Mouse (Mus musculus) limb, embryonic 13.5 days (tissue): ENCODE results near the gene Kcna10. TPM values are rescaled to one million over a fixed set of nuclear protein-coding genes. Genes with fewer than 3 reads are reported as not detected.

Experiments
- ATAC-seq: fragments of 200-750 bp; cut with Nextera tagmentation; 2 replicates; pipeline ENCODE4 v1.8.0; 2017; ENCODE audit warnings: low read depth, moderate number of reproducible peaks, moderate TSS enrichment; ENCODE audit not compliant: low FRiP score
- H3K27ac ChIP-seq: fragments of 300-500 bp; sonication (generic); 2 replicates; pipeline ENCODE4 v1.5.1; 2015; ENCODE audit warnings: inconsistent platforms, mild to moderate bottlenecking, moderate library complexity
- H3K27me3 ChIP-seq: fragments of 300-500 bp; sonication (generic); 2 replicates; pipeline ENCODE4 v1.6.1; 2015; ENCODE audit warnings: mild to moderate bottlenecking, inconsistent platforms
- H3K36me3 ChIP-seq: fragments of 300-500 bp; sonication (generic); 2 replicates; pipeline ENCODE4 v1.6.1; 2015; ENCODE audit warnings: inconsistent platforms, mild to moderate bottlenecking, moderate library complexity
- H3K4me1 ChIP-seq: fragments of 300-500 bp; sonication (generic); 2 replicates; pipeline ENCODE4 v1.6.1; 2015; ENCODE audit warnings: inconsistent platforms
- H3K4me2 ChIP-seq: fragments of 300-500 bp; sonication (generic); replicated peaks from 2 replicates; pipeline ENCODE4 v1.6.1; 2015; ENCODE audit warnings: inconsistent platforms, mild to moderate bottlenecking, moderate library complexity
- H3K4me3 ChIP-seq: fragments of 300-500 bp; sonication (generic); 2 replicates; pipeline ENCODE4 v1.5.1; 2015; ENCODE audit warnings: moderate library complexity, mild to moderate bottlenecking, inconsistent platforms
- H3K9ac ChIP-seq: fragments of 300-500 bp; sonication (generic); 2 replicates; pipeline ENCODE4 v1.6.1; 2015; ENCODE audit warnings: mild to moderate bottlenecking, inconsistent platforms
- H3K9me3 ChIP-seq: fragments of 300-500 bp; sonication (generic); 2 replicates; pipeline ENCODE4 v1.6.1; 2016; ENCODE audit warnings: inconsistent platforms
- WGBS: fragments of 180-500 bp; shearing (Covaris S2); methylation state at CpG from one replicate; pipeline ENCODE4 v1.1.7; 2015; 5-methylcytosine and 5-hydroxymethylcytosine counted together
- polyA plus RNA-seq: library from polyadenylated mRNA; unstranded; fragments of >200 nt; fragmentation: Nextera tagmentation; extraction: Ambion mirVana; gene quantifications from 2 replicates; pipeline ENCODE4 v1.2.1, GENCODE M21; 2015

The Kcna10 gene
- polyA plus RNA-seq, 1 experiment from 2014 or later = not detected

DNA sequence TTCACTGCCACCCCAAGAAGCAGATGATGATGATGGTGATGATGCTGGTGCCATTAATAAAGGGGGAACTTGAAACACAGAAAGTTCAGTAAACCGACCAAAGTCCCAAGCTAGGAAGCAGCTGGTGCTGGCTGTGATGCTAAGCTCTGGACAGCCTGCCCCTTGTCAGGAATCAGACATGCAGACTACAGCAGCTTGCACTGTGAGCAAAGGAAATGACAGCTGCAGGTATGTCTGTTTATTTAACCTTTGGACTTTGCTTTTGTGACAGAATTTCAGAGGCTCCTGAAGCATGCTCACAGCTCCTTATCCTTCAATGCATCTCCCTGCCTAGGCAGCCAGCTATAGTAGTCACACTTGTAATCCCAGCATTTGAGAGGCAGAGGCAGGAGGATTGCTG, 47.7 kb downstream of the Kcna10 start, which contains the start of gene A630076J17Rik:
A630076J17Rik (plus strand) TSS at position 88 of the 400 bp plus-strand sequence.
- Histone ChIP-seq H3K4me3 (no peak within 1 kb of the TSS), H3K4me2 (no peak within 1 kb of the TSS), H3K9ac (0 out of 2 replicates have a peak within 1 kb of the TSS, but pooled peaks have one; percentile 13), H3K4me1 (0 out of 2 replicates have a peak, but pooled peaks cover 5% of the 10 kb centered on the region), H3K36me3 (no peaks in the 10 kb centered on the region), H3K27ac (no peak within 1 kb of the TSS), H3K9me3 (no peaks in the 10 kb centered on the region), H3K27me3 (no peaks in the 10 kb centered on the region; the same call in 1 of the 2 replicates)
- no peak for ATAC-seq
- 43% methylated on average over 1 of the region's 1 CpGs for WGBS

DNA sequence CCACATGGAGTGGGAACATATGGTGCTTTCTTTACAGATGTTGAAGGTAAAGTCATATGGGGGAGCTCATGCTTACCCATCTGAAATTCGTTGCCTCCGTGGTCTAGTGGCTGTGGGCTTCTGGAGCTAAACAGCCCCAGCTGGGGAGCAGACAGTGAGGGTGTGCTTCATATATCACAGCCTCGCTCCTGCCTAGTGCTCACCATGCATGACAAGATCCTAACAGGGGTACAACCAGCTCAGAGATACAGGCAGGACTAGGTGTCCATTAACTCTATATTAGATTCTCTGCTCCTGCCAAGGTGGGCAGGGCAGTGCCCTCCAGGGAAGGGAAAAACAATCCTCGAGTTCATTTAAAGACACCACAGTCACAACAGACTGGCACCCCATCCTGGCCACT, 48.3 kb downstream of the Kcna10 start:
- Histone ChIP-seq H3K27me3 (no peaks in the 10 kb centered on the region; the same call in 1 of the 2 replicates), H3K4me2 (no peak overlapping the region), H3K4me1 (0 out of 2 replicates have a peak, but pooled peaks cover 5% of the 10 kb centered on the region), H3K4me3 (no peak overlapping the region), H3K36me3 (no peaks in the 10 kb centered on the region), H3K27ac (no peak overlapping the region), H3K9ac (no peak overlapping the region), H3K9me3 (no peaks in the 10 kb centered on the region)
- 39% methylated on average over 4 of the region's 4 CpGs for WGBS
- ATAC-seq = no peak

DNA sequence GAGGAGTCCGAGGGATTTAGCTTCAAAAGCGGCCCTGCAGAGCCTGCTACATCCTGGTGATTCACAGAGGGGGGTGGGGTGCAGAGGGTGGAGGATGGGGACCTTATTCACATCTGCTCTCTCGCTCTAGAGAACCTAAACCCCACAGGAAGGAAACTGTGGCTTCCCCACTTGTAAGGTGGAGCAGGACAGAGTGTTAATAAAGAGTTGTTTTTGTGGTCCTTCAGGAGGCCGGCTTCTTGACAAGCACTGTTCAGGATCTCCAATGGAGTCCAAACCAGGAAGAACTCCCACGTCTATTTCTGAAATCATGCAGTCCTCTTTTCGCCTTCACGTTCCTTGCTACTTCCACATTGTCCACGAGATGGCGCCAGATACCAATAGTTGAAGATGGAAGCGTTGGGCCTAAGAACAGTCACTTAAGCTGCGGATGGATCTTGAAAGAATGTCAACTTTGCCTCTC, 50.5 kb downstream of the Kcna10 start:
- Histone ChIP-seq H3K27me3 (no peaks in the 10 kb centered on the region; the same call in 1 of the 2 replicates), H3K4me3 (no peak overlapping the region), H3K4me2 (no peak overlapping the region), H3K27ac (no peak overlapping the region), H3K36me3 (no peaks in the 10 kb centered on the region), H3K9me3 (no peaks in the 10 kb centered on the region), H3K9ac (no peak overlapping the region), H3K4me1 (0 out of 2 replicates have a peak, but pooled peaks cover 5% of the 10 kb centered on the region)
- WGBS = 7% methylated on average over 11 of the region's 11 CpGs
- ATAC-seq = peak; percentile 39; the same call in 1 of the 2 replicates

DNA sequence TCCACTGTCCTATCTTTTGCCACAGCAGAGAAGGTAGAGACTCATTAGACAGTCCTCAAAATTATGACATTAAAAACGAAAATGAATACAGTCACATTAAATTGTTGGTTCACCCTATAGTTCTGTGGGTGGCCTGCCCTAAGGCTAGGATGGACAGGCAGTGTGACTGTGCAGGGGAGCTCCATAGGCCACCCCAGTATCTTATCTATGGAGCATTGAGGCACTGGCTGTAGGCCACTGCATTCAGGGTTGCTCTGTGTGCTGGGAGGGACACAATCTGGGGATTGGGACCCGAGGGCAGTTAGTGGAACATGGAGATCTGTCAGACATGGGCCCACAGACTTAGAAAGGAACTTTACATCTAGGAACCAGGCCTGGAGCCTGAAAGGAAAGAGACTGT, 51.1 kb downstream of the Kcna10 start:
- Histone ChIP-seq H3K36me3 (no peaks in the 10 kb centered on the region), H3K9ac (no peak overlapping the region; the same call in 1 of the 2 replicates), H3K4me2 (no peak overlapping the region), H3K4me3 (no peak overlapping the region), H3K9me3 (no peaks in the 10 kb centered on the region), H3K4me1 (0 out of 2 replicates have a peak, but pooled peaks cover 5% of the 10 kb centered on the region), H3K27me3 (no peaks in the 10 kb centered on the region; the same call in 1 of the 2 replicates), H3K27ac (no peak overlapping the region)
- WGBS = 26% methylated on average over 2 of the region's 2 CpGs
- peak; percentile 15; the same call in 1 of the 2 replicates for ATAC-seq

DNA sequence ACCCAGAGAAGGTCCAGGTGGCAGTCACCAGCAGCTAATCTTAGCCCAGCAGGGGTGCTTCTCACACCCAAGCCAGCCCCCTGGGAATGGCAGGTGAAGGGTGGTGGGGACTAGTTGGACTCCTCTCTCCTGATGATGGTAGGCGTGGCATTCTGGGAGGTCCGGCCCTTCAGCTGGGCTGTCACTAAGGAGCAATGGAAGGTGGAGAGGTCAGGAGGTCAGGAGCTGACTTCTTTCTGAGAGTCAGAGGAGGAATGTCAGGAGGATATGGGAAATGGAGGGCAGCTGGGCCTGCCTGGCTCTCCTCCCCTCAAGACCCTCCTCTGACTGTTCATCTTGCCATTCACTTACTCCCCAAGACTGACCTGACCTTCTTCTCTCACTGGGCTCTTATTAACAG, 55.2 kb downstream of the Kcna10 start:
- no peaks in the 10 kb centered on the region for H3K9me3 ChIP-seq
- 39% methylated on average over 2 of the region's 2 CpGs for WGBS
- H3K9ac ChIP-seq = no peak overlapping the region; the same call in 1 of the 2 replicates
- H3K27ac ChIP-seq = no peak overlapping the region
- H3K4me1 ChIP-seq = no peaks in the 10 kb centered on the region
- H3K4me3 ChIP-seq = no peak overlapping the region
- no peak for ATAC-seq
- no peak overlapping the region for H3K4me2 ChIP-seq
- no peaks in the 10 kb centered on the region for H3K27me3 ChIP-seq
- no peaks in the 10 kb centered on the region for H3K36me3 ChIP-seq

DNA sequence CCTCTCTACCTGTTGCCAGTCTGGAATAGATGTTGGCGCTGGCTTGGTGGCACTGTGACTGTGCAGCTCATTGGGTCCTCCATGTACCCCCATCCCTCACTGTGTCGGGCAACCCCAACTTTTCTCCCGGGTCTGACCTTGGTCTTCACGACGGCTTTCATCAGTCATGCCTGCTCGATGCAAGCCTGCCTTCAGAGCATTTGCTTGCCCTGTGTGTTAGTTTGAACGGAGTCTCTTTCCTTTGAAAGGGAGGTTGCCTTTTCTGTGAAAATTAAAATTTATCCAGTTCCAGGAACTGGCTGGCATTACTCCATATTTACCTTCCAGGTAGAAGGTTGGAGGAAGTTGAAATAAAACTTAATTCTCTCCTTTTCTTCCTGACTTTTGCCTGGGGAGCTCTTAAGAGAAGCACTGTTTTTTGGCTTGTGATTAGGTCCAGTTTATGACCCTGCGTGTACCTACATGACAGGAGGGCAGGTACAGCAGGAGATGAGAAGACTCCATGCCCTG, 55.7 kb downstream of the Kcna10 start:
- Histone ChIP-seq H3K9ac (no peak overlapping the region; the same call in 1 of the 2 replicates), H3K9me3 (no peaks in the 10 kb centered on the region), H3K36me3 (no peaks in the 10 kb centered on the region), H3K4me2 (no peak overlapping the region), H3K4me3 (no peak overlapping the region), H3K27me3 (no peaks in the 10 kb centered on the region), H3K27ac (no peak overlapping the region), H3K4me1 (no peaks in the 10 kb centered on the region)
- no peak for ATAC-seq
- WGBS = 82% methylated on average over 8 of the region's 8 CpGs

DNA sequence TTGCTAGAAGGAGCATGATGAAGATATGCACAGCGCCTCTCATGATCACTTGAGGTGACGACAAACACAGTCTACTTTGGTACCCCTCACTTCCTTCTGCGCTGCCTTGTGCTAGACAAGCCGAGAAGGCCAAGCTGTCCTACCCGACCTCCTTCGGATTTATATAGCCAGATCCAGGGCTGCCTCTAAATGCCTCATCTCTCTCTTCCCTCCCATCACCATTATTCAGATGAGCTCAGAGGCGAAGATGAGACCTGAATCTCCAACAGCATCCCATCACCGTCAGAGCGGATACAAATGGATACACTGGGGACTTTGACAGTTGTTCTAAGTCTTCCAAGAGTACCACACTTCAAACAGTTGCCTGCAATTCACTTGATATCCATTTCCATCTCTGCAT, 56.8 kb downstream of the Kcna10 start, which contains the start of gene Prok1:
Prok1 (minus strand) TSS at position 101 of the 400 bp plus-strand sequence.
- H3K9me3 ChIP-seq = no peaks in the 10 kb centered on the region
- 89% methylated on average over 9 of the region's 9 CpGs for WGBS
- 0 out of 2 replicates have a peak, but pooled peaks cover 4% of the 10 kb centered on the region for H3K27me3 ChIP-seq
- H3K9ac ChIP-seq = no peak within 1 kb of the TSS
- no peaks in the 10 kb centered on the region for H3K36me3 ChIP-seq
- no peak within 1 kb of the TSS for H3K27ac ChIP-seq
- H3K4me3 ChIP-seq = no peak within 1 kb of the TSS
- no peaks in the 10 kb centered on the region for H3K4me1 ChIP-seq
- H3K4me2 ChIP-seq = no peak within 1 kb of the TSS
- no peak for ATAC-seq

DNA sequence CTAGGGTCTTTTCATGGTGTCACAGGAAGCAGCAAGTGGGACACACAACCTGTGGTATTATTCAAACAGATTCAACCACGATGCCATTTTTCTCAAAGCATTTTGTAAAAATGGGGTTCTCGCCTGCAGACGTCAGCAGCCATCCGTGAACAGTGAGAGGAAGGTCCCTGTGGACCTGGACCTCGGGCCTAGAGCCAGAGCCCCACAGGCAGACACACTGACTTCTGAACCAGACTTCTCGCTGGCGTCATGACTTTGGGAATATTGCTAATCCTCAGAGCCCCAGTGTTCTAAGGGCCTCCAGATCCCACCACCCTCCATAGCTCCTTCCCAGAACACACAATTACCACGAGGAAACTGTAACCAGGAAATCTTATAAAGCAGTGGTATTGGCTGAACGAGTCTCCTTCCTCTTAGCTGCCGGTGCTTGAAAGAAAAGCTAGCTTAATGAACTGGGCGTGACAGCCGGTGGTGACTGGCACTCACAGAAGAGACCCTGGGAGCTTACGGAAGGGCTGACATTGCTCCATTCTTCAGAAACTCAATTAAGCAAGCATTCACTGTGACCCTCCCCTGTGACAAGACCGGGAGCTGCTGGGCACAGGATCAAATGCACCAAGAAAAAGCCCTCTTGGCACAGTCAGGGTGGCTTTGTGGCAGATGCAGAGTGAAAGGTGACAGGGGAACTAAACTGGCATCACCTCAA, 58.7 kb downstream of the Kcna10 start:
- WGBS = 46% methylated on average over 14 of the region's 14 CpGs
- Histone ChIP-seq H3K4me2 (no peak overlapping the region), H3K4me1 (no peaks in the 10 kb centered on the region), H3K4me3 (no peak overlapping the region), H3K27me3 (0 out of 2 replicates have a peak, but pooled peaks cover 4% of the 10 kb centered on the region), H3K36me3 (no peaks in the 10 kb centered on the region), H3K27ac (no peak overlapping the region), H3K9ac (no peak overlapping the region), H3K9me3 (no peaks in the 10 kb centered on the region)
- ATAC-seq = no peak

Other genes starting within 250 kb of the Kcna10 start
- 1.6 TPM in 2 replicates for gene Kcna3, start 146.9 kb upstream of the Kcna10 start, polyA plus RNA-seq
- gene Kcna2, start 81.9 kb upstream of the Kcna10 start, polyA plus RNA-seq = 0.08 and 0.10 TPM in 2 replicates
- gene Cym, start 38.7 kb downstream of the Kcna10 start, polyA plus RNA-seq = 0.41 TPM in 1 of 2 replicates, not detected in the other
- gene A630076J17Rik, start 47.6 kb downstream of the Kcna10 start, polyA plus RNA-seq = not detected in 2 replicates
- 0.08 TPM in 2 replicates for gene Prok1, start 56.7 kb downstream of the Kcna10 start, polyA plus RNA-seq
- 184 and 190 TPM in 2 replicates for gene Lamtor5, start 95.8 kb downstream of the Kcna10 start, polyA plus RNA-seq
- 10.6 and 11.0 TPM in 2 replicates for gene Slc16a4, start 108.2 kb downstream of the Kcna10 start, polyA plus RNA-seq
- gene Rbm15, start 150.6 kb downstream of the Kcna10 start, polyA plus RNA-seq = 16.5 and 16.8 TPM in 2 replicates